Comparison of ENCODE assay signal across 8 mouse cellular contexts in the genomic region with DNA sequence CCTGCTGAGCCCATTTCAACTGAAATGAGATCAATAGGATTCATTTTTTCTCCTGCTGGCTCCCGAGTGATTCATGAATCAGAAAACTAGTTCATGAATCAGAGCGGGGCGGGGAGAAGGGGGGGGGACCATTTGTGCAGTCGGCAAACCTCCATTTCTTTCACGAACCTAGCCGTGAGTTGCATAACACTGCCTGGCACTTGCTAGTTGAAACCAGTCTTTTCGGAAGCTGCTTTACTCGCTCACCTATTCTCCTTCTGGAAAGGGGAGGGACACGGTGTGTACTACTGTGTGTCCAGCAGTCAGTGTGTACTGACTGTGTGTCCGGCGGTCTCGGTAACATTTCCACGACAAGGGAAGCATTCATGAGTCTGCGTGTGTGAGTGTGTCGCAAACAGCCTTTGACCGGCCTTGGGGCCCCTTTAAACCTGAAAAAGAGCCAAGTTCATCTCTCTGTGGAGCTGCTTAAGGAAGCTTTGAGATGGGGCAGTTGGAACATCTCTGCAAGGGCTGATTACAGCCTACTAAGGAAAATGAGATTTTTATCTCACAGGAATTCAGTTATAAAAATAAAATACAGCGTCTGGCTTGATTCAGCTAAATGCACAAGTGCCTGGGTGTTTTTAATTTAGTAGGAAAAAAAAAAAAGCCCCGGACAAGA.
DNase-seq lines count a peak whose midpoint lies in the region; ATAC-seq lines count a peak whose summit lies in the region.

No protein-coding gene starts in this region.

- H3K9me3 ChIP-seq in neural tube, embryonic 15.5 days (replicated peaks): no peaks in the 10 kb centered on the region

- DNase-seq in NIH3T3 (ENCODE audit: low read depth): peak; percentile 97
- peak; percentile 43 to 80 for DNase-seq in frontal cortex, adult 2 months (ENCODE audit: extremely low spot score in 1 of 2, low spot score in 1 of 2)
- DNase-seq in layer of hippocampus, adult 8-10 months (ENCODE audit: low spot score in 2 of 2): peak; percentile 69 to 77
- DNase-seq in lung, adult 18-20 months: peak; percentile 79 to 86

- H3K4me1 ChIP-seq in neural tube, embryonic 15.5 days: peaks cover 88% of the 10 kb centered on the region

- H3K4me2 ChIP-seq in neural tube, embryonic 15.5 days: peak overlapping the region; percentile 38

- H3K4me3 ChIP-seq in neural tube, embryonic 15.5 days (replicated peaks): no peak overlapping the region

- peak overlapping the region; percentile 95 for H3K27ac ChIP-seq in neural tube, embryonic 15.5 days (replicated peaks)

- ATAC-seq in cerebellum, adult (ENCODE audit: insufficient number of reproducible peaks, low FRiP score, low TSS enrichment): peak; percentile 18; the same call in 1 of the 2 replicates
- ATAC-seq in hematopoietic stem cell, adult 5-6 weeks (replicated peaks in 1 of 2; ENCODE audit: insufficient read depth in 1 of 2, low FRiP score in 2 of 2, low TSS enrichment in 1 of 2, low read depth in 1 of 2, poor library complexity in 2 of 2, severe bottlenecking in 2 of 2): peak; percentile 4 to 9; a peak in 2 of 4 replicates
- 0 out of 2 replicates have a peak, but pooled peaks have one; percentile 0 for ATAC-seq in neural tube, embryonic 15.5 days (ENCODE audit: low FRiP score)
- ATAC-seq in erythroid progenitor cell, adult 5-6 weeks (replicated peaks; ENCODE audit: low FRiP score, poor library complexity, severe bottlenecking): no peak

- peak overlapping the region; percentile 34 for H3K9ac ChIP-seq in neural tube, embryonic 15.5 days (replicated peaks)

- no peaks in the 10 kb centered on the region for H3K36me3 ChIP-seq in neural tube, embryonic 15.5 days

- 7% methylated on average over 18 of the region's 18 CpGs for WGBS in neural tube, embryonic 15.5 days

- no peaks in the 10 kb centered on the region for H3K27me3 ChIP-seq in neural tube, embryonic 15.5 days (replicated peaks)
